Mouse (Mus musculus) hindbrain, embryonic 11.5 days (tissue): ENCODE results near the gene Gorasp1. TPM values are rescaled to one million over a fixed set of nuclear protein-coding genes. Genes with fewer than 3 reads are reported as not detected.

ENCODE experiments used
- ATAC-seq: fragments of 200-750 bp; cut with Nextera tagmentation; 2 replicates; pipeline ENCODE4 v1.8.0; 2017; ENCODE audit warnings: mild to moderate bottlenecking, moderate TSS enrichment, moderate library complexity; ENCODE audit not compliant: low FRiP score
- DNase-seq: peaks from one replicate; pipeline ENCODE4 v3.0.0-alpha.2; 2015; ENCODE audit warnings: low spot score
- H3K27ac ChIP-seq: fragments of 300-500 bp; sonication (generic); 2 replicates; pipeline ENCODE4 v1.5.1; 2014; ENCODE audit warnings: mild to moderate bottlenecking, low read depth, low read length
- H3K27me3 ChIP-seq: fragments of 300-500 bp; sonication (generic); 2 replicates; pipeline ENCODE4 v1.6.1; 2014; ENCODE audit warnings: mild to moderate bottlenecking, low read length, moderate library complexity, mixed read lengths; ENCODE audit not compliant: control insufficient read depth, insufficient read depth
- H3K36me3 ChIP-seq: fragments of 300-500 bp; sonication (generic); 2 replicates; pipeline ENCODE4 v1.6.1; 2014; ENCODE audit warnings: mild to moderate bottlenecking, low read length, moderate library complexity, mixed read lengths; ENCODE audit not compliant: control insufficient read depth, insufficient read depth
- H3K4me1 ChIP-seq: fragments of 300-500 bp; sonication (generic); replicated peaks from 2 replicates; pipeline ENCODE4 v1.6.1; 2014; ENCODE audit warnings: low read length, mixed read lengths; ENCODE audit not compliant: control insufficient read depth, insufficient read depth
- H3K4me2 ChIP-seq: fragments of 300-500 bp; sonication (generic); replicated peaks from 2 replicates; pipeline ENCODE4 v1.6.1; 2014; ENCODE audit warnings: mild to moderate bottlenecking, low read depth, low read length
- H3K4me3 ChIP-seq: fragments of 300-500 bp; sonication (generic); 2 replicates; pipeline ENCODE4 v1.5.1; 2014; ENCODE audit warnings: low read depth, low read length
- H3K9ac ChIP-seq: fragments of 300-500 bp; sonication (generic); 2 replicates; pipeline ENCODE4 v1.6.1; 2014; ENCODE audit warnings: low read depth, low read length
- H3K9me3 ChIP-seq: fragments of 300-500 bp; sonication (generic); 2 replicates; pipeline ENCODE4 v1.6.1; 2016; ENCODE audit warnings: low read length; ENCODE audit not compliant: control insufficient read depth
- WGBS: fragments of 180-500 bp; shearing (Covaris S2); extraction: QIAGEN DNeasy Blood & Tissue Kit; methylation state at CpG from one replicate; pipeline ENCODE4 v1.1.7; 2014; 5-methylcytosine and 5-hydroxymethylcytosine counted together
- polyA plus RNA-seq: library from polyadenylated mRNA; unstranded; fragments of >200 nt; fragmentation: Nextera tagmentation; extraction: Ambion mirVana; gene quantifications from 2 replicates; pipeline ENCODE4 v1.2.1, GENCODE M21; 2014

The Gorasp1 gene
- polyA plus RNA-seq: 17.3 and 18.5 TPM in 2 replicates

DNA sequence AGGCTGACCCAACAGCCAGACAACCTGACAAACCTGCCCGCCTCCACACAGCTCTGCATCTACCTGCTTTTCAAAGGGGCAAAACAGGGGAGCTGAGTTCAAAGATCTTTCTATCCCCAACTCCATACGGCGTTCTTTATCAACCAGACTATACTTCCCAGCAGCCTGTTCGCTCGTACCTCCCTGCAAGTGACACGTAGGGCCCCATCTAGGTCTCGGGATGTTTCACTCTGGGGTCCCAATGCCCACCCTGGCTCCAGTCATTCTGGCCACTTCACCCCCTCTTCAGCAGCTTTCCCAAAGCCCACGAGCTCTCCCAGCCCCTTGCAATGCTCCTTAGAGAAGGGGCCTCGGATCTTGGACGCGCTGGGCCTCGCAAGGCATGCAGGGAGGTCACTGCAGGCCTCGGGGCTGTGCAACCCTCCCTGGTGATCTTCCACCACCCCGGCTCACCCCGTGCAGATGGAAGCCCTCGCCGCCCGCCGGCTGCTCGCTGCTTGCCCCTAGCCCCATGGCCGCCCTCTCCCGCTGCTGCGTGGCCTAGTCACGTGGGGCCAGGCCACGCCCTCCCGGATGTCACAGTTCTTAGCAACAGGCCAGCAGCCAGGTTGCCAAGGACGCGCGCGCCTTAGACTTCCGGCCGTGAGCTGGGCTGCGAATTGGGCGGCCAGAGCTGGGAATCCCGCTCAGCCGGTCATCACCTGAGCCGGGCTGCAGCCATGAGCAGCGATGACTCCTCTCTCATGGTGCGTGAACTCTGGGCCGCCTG, at the start of gene Gorasp1, which contains the start of gene Ttc21a:
TSS of gene Gorasp1 (minus strand) at position 561 of the 769 bp plus-strand sequence.
TSS of gene Ttc21a (plus strand) at position 602 of the 769 bp plus-strand sequence.
- Histone ChIP-seq H3K27ac (peak within 1 kb of the TSS; percentile 63; the same call in 1 of the 2 replicates), H3K4me2 (peak within 1 kb of the TSS; percentile 86), H3K9ac (peak within 1 kb of the TSS; percentile 86), H3K27me3 (no peaks in the 10 kb centered on the region), H3K4me1 (no peaks in the 10 kb centered on the region), H3K4me3 (peak within 1 kb of the TSS; percentile 68), H3K9me3 (no peaks in the 10 kb centered on the region), H3K36me3 (no peaks in the 10 kb centered on the region)
- DNase-seq (peak; percentile 97), ATAC-seq (peak; percentile 96)
- WGBS: 5% methylated on average over 40 of the region's 40 CpGs

DNA sequence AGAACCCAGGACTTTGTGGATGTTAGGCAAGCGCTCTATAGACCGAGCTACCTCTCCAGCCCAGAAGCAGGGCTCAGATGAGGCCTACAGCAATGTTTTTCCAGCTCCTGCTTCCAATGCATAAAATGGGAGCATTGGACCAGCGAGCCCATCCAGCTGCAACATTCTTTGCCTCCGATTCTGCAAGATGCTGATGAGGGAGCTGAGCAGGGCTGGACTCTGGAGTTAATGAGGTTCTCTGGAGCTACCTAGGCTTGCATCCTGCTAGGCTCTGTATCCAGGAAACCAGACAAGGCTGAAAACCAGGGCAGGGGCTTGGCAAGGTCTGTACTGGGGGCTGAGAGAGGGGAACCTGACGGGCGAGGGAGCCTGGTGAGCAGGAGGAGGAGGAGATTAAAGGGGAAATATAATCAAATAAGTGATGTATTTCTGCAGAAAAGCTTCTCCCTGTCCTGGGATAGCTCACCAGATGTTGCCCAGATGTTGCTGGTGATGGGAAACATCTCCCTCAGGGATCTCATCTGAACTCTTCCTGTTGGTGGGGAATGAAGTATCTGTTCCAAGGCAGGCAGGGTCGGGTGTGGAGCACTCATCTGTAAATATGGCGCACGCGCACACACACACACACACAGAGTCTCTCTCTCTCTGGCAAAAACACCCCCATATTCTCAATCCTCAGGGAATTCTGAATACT, 48.7 kb upstream of the Gorasp1 start:
- Histone ChIP-seq H3K4me2 (no peak overlapping the region), H3K9me3 (no peaks in the 10 kb centered on the region), H3K36me3 (no peaks in the 10 kb centered on the region), H3K4me1 (peaks cover 25% of the 10 kb centered on the region), H3K9ac (no peak overlapping the region), H3K4me3 (no peak overlapping the region), H3K27me3 (peaks cover 10% of the 10 kb centered on the region), H3K27ac (no peak overlapping the region)
- no peak for DNase-seq
- 74% methylated on average over 10 of the region's 10 CpGs for WGBS
- no peak for ATAC-seq

DNA sequence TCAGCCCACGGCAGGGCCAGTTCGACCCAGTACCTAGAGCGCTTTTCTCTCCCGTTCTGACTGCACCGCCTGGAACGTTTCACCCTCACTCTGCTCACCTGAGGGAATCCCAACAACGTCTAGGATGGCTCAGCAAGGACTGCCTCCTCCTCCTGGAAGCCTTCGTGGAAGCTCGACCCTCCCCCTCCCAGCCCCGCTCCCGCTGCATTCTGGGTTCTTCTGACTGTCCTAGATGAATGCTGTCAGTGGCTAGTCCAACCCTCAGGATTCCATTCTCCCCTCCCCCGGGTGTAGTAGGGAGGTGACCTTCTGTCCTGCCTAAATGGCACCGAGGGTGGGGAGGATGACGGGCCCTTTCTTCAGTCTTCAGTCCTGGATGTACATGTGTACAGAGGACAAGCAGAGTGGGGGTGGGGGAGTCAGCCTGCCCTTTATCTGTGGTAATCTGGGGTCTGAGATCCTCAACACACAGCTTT, 47.2 kb upstream of the Gorasp1 start, which contains the start of gene Csrnp1:
TSS of gene Csrnp1 (minus strand) at position 123 of the 476 bp plus-strand sequence.
- WGBS: 4% methylated on average over 14 of the region's 14 CpGs
- peak within 1 kb of the TSS; percentile 51 for H3K4me3 ChIP-seq
- peak; percentile 44 for DNase-seq
- peaks cover 10% of the 10 kb centered on the region for H3K27me3 ChIP-seq
- H3K27ac ChIP-seq: no peak within 1 kb of the TSS
- ATAC-seq: no peak
- no peaks in the 10 kb centered on the region for H3K36me3 ChIP-seq
- H3K9ac ChIP-seq: peak within 1 kb of the TSS; percentile 44
- H3K9me3 ChIP-seq: no peaks in the 10 kb centered on the region
- H3K4me1 ChIP-seq: peaks cover 30% of the 10 kb centered on the region
- H3K4me2 ChIP-seq: peak within 1 kb of the TSS; percentile 93

DNA sequence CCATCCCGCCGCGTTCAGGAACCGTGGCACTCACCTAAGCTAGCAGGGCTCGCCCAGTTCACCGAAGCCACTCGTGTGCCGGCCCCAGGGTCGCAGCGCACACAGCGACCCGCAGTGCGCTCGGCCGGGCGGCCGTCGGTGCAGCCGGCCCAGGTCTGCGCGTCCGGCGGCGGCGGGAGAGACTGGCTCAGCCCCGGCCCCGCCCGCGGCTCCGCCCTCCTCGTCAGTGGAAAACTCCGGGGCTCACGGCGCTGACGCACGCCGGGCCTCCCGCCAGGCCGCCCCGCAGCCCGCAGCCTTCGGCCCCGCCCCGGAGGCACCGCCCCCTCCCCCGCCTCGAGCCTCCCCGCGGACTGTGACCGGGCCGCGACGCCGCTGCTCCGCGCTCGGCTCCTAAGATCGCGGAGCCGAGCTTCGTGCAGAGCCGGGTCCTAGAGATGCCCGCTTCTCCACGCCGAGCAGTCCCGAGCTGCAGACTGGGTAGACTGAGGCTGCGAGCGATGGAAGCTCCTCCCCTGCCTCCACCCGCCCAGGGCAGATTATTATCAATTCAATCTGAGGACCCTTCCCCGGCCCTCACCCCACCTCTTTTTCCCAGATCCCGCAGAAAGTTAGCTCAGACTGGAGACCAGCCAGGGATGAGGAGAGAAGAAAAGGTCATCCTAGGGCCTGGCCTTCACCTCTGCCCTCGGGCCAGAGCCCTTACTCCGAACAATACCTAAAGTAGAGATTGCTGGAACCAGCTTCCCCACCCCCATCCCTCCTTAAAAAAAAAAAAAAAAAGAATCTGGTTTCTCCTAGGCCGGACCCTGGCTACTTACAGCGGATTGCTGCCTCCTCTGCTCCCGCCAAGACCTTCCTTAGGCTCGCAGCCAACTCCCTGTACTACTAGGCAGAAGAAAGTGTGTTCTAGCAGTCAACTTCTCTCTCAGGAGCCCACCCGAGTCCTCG, 46.5 kb upstream of the Gorasp1 start:
- Histone ChIP-seq H3K4me1 (peaks cover 30% of the 10 kb centered on the region), H3K27me3 (peaks cover 10% of the 10 kb centered on the region)

DNA sequence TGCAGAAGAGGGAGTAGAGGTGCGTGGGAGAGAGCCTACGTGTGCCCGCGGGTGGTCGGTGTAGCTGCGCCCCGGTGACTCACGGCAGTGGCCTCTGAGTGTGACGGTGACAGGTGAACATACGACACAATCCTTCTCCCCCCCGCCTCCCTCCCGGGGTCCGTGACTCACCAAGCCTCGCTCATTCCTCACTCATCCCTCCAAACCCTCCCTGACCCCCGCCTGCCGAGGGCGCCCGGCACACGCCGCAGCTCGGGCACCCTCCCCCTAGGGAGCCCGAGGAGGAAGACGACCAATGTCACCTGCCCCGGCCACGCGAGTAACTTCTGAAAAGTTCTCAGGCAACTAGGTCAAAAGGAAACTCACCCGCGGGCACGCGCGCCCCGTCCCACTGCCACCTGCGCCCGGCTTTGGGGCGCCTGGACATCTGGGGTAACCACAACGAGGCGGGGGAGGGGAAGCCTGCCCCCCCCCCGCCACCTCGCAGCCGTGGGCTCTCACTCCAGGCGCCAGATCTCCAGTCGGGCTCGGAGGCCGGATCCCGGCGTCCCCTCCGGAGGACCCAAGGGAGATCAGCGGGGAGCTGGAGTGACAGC, 45.7 kb upstream of the Gorasp1 start:
- under 1% methylated on average over 46 of the region's 48 CpGs for WGBS
- peaks cover 30% of the 10 kb centered on the region for H3K4me1 ChIP-seq
- H3K4me2 ChIP-seq: peak overlapping the region; percentile 93
- peak overlapping the region; percentile 51 for H3K4me3 ChIP-seq
- no peaks in the 10 kb centered on the region for H3K9me3 ChIP-seq
- H3K27ac ChIP-seq: no peak overlapping the region
- H3K9ac ChIP-seq: peak overlapping the region; percentile 44
- no peaks in the 10 kb centered on the region for H3K36me3 ChIP-seq
- peaks cover 10% of the 10 kb centered on the region for H3K27me3 ChIP-seq
- ATAC-seq (peak; percentile 8), DNase-seq (peak; percentile 36)

More for the DNA sequence above, 46.5 kb upstream of the Gorasp1 start:
- Histone ChIP-seq H3K36me3 (no peaks in the 10 kb centered on the region), H3K4me2 (peak overlapping the region; percentile 93), H3K27ac (no peak overlapping the region), H3K9ac (peak overlapping the region; percentile 44), H3K4me3 (peak overlapping the region; percentile 51), H3K9me3 (no peaks in the 10 kb centered on the region)
- WGBS: under 1% methylated on average over 65 of the region's 79 CpGs
- ATAC-seq (peak; percentile 62), DNase-seq (peak; percentile 82)

DNA sequence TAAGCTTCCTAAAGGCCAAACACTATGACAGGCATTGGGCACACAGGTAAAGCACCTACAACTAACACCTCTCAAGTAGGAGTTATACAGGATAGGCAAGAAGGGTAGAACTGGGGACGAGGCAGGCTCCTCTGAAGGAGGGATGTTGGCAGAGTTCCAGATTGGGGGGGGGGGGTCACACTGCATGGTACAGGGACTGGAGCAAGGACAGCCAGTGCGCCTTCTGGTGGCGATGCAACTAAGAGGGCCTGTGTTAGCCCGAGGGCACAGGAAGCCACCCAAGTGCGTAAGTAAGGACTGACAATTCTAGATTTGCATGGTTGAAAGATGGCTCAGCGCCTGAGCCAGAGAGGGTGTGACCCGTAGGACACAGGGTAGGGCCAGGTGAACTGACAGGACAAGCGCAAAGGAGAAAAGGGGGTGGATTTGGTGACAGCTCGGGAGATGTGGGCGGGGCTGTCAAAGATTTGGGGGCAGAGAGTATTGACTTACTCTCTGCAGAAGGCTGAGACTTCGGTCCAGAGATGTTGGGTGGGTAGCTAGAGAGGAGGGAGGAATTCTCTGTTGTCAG, 45.0 kb upstream of the Gorasp1 start:
- Histone ChIP-seq H3K27ac (peak overlapping the region; percentile 73), H3K4me1 (peaks cover 30% of the 10 kb centered on the region)

DNA sequence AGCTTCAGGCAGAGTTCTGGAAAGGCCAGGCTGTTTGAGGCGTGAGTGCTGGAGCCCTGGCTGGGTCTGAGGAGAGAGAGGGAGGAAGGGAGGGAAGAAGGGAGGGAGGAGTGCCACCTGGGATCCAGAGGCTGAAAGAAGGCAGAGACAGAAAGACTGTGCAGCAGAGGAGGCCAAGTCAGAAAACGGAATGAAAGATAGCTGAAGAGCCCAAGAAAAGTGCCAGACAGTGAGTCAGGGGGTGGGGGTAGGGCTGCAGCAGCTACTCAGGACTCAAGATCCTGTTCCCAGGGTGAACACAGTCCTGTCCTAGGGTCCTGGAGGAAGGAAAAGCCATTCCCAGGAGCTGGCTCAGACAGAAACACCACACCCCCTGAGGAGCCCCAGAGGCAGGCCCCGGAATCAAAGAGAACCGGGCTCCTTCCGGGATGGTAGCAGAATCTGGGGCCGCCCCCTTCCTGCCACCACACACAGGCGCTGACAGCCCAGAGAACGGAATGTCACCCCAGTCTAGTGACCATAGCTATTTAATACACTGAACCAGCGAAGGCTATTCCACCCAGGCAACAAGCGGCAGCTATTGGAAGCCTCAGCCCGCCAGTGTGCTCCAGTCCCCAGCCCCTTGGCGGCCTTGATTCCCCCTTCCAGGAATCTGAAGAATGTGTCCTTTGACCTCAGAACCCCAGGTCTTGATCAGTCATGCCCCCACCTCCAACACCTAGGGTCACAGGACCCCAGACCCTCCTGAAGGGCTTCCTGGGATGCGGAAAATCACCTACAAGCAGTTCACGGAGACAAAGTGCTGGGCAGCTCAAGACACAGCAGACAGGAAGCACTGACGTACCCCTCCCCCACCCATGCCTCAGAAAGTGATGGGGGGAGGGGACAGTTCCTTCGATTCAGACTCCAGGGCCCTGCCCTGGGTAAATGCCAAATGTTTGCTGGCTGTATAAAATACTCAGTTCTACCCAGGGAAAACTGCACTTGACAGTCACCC, 44.1 kb upstream of the Gorasp1 start:
- Histone ChIP-seq H3K4me3 (peak overlapping the region; percentile 12), H3K9ac (peak overlapping the region; percentile 50), H3K9me3 (no peaks in the 10 kb centered on the region), H3K4me2 (peak overlapping the region; percentile 93), H3K27me3 (peaks cover 10% of the 10 kb centered on the region), H3K36me3 (no peaks in the 10 kb centered on the region), H3K27ac (peak overlapping the region; percentile 73), H3K4me1 (peaks cover 30% of the 10 kb centered on the region)
- WGBS: 1% methylated on average over 16 of the region's 16 CpGs
- DNase-seq (peak; percentile 82), ATAC-seq (peak; percentile 54; the same call in 1 of the 2 replicates)

More for the DNA sequence above, 45.0 kb upstream of the Gorasp1 start:
- ATAC-seq: peak; percentile 39
- peak; percentile 56 for DNase-seq
- Histone ChIP-seq H3K36me3 (no peaks in the 10 kb centered on the region), H3K9me3 (no peaks in the 10 kb centered on the region), H3K27me3 (peaks cover 10% of the 10 kb centered on the region), H3K9ac (no peak overlapping the region), H3K4me2 (peak overlapping the region; percentile 93), H3K4me3 (peak overlapping the region; percentile 51)
- 1% methylated on average over 11 of the region's 11 CpGs for WGBS
